Mouse (Mus musculus): ENCODE data around the gene Serp2. TPM values are rescaled to one million over a fixed set of nuclear protein-coding genes. Genes with fewer than 3 reads are reported as not detected.

The Serp2 gene
- polyA plus RNA-seq, 1 experiment from 2014 or later: 23.3 TPM

DNA sequence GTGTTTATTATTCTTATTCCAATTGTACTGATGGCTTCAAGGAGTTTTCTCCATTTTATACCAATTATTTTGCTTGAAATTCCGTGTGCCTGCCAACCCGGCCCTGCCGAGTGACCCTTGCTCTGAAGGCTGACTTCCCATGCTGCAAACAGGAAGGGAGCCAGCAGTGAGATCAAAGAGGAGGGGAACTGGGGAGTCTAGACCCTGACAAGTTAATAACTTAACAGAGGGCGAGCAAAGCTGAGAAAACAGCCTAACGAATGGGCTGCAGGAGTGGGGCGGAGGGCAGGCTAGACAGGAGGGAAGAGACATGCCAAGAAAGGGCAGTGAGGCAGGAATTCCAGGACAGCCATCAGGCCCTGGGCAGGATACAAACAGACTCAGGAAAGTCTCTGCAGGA, 19.8 kb downstream of the Serp2 start:
- ATAC-seq (ENCODE audit: insufficient number of reproducible peaks, insufficient read depth, low FRiP score, low TSS enrichment): no peak
- peaks cover 23% of the 10 kb centered on the region for H3K4me1 ChIP-seq
- no peaks in the 10 kb centered on the region for H3K27me3 ChIP-seq
- no peaks in the 10 kb centered on the region for H3K9me3 ChIP-seq
- 16% methylated on average over 6 of the region's 6 CpGs for WGBS
- no peak overlapping the region for H3K9ac ChIP-seq
- H3K4me2 ChIP-seq (replicated peaks): no peak overlapping the region
- H3K36me3 ChIP-seq: no peaks in the 10 kb centered on the region
- no peak overlapping the region for H3K4me3 ChIP-seq
- H3K27ac ChIP-seq: peak overlapping the region; percentile 54; the same call in 1 of the 2 replicates

GRCm38 (mm10) chr14:76535096-76535495, 21.6 kb downstream of the Serp2 start:
- H3K4me1 ChIP-seq: peaks cover 23% of the 10 kb centered on the region

DNA sequence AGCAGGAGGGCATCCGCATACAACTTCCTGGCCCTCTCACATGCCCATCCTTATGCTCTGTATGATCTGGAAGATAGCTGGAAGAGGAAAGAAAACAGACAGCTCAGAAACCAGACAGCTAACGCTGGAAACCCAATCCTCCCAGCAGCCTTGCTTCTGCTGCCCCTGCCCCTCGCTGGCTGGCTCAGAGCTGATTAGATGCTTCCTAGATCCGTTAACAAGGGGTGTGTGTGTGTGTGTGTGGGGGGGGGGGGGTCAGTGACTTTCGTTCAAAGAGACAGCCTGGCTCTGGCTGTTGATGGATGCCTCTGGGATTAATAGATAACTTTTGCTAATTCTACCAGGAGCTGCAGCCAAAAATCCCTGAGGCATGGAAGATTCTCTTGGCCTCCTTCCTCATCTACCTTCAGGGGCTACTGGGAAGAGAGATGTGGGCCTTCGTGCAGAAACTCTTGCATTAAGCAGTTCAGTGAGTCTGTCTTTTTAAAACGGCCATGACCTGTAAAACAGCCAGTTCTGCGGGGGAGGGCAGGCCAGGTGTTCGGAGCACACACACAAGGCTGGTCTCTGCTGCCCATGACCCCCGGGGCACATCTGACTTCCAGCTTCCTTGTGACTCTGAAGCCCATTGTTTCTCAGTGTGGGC, 23.4 kb downstream of the Serp2 start:
- Histone ChIP-seq H3K4me2 (replicated peaks) (peak overlapping the region; percentile 42), H3K36me3 (no peaks in the 10 kb centered on the region), H3K9ac (no peak overlapping the region), H3K4me3 (0 out of 2 replicates have a peak overlapping the region, but pooled peaks have one; percentile 8), H3K9me3 (no peaks in the 10 kb centered on the region), H3K27me3 (no peaks in the 10 kb centered on the region), H3K4me1 (peaks cover 36% of the 10 kb centered on the region), H3K27ac (peak overlapping the region; percentile 74)
- WGBS: 8% methylated on average over 10 of the region's 10 CpGs
- 0 out of 2 replicates have a peak, but pooled peaks have one; percentile 31 for ATAC-seq (ENCODE audit: insufficient number of reproducible peaks, insufficient read depth, low FRiP score, low TSS enrichment)

More at GRCm38 (mm10) chr14:76535096-76535495, 21.6 kb downstream of the Serp2 start:
- Histone ChIP-seq H3K27me3 (no peaks in the 10 kb centered on the region), H3K36me3 (no peaks in the 10 kb centered on the region), H3K9ac (no peak overlapping the region), H3K27ac (no peak overlapping the region), H3K9me3 (no peaks in the 10 kb centered on the region), H3K4me2 (replicated peaks) (no peak overlapping the region), H3K4me3 (no peak overlapping the region)
- 85% methylated on average over 1 of the region's 1 CpGs for WGBS
- no peak for ATAC-seq (ENCODE audit: insufficient number of reproducible peaks, insufficient read depth, low FRiP score, low TSS enrichment)

DNA sequence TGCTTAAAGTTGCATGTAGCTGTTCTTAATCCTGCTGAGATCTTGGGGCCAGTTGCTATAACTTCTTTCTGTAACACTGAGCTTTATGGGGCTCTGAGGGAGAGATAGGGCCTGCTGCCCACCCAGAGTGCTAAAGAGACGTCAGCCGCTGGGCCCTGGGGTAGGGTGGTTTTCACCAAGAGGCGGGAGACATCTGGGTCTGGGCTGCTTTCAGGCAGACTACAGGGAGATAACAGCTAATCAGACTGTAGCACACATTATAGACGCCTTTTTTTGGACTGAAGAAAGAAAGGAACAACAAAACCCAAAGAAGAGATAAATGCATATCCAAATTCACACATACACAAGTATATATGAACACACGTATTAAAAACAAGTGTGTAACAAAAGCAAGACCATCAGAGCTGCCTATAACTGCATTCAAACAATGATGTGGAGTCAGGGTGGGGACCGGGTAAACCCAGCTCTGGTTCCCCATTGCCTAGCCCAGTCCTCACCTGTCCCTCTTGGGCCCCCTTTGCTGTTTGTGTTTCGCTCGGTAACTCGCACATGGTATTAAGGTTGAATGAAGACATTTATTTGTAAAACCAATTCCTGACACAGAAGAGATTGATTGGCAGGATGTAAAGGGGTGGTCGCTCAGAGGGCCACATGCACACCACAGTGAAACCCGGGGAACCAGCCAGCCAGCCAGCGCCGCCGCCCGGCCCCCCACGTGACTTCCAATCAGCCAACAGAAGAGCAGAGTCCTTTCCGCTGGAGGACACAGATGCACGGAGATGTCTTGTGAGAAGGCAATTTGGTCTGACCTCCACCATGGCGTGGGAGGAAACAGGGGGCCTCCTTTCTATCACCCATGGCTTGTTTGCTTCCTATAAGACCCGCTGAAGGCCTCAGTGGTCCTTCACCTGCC, 24.2 kb downstream of the Serp2 start:
- H3K36me3 ChIP-seq: no peaks in the 10 kb centered on the region
- ATAC-seq (ENCODE audit: insufficient number of reproducible peaks, insufficient read depth, low FRiP score, low TSS enrichment): 0 out of 2 replicates have a peak, but pooled peaks have one; percentile 62
- H3K27ac ChIP-seq: peak overlapping the region; percentile 74
- H3K4me1 ChIP-seq: peaks cover 44% of the 10 kb centered on the region
- no peaks in the 10 kb centered on the region for H3K27me3 ChIP-seq
- 0 out of 2 replicates have a peak overlapping the region, but pooled peaks have one; percentile 8 for H3K4me3 ChIP-seq
- WGBS: 26% methylated on average over 20 of the region's 20 CpGs
- H3K4me2 ChIP-seq (replicated peaks): peak overlapping the region; percentile 42
- no peaks in the 10 kb centered on the region for H3K9me3 ChIP-seq
- H3K9ac ChIP-seq: no peak overlapping the region

DNA sequence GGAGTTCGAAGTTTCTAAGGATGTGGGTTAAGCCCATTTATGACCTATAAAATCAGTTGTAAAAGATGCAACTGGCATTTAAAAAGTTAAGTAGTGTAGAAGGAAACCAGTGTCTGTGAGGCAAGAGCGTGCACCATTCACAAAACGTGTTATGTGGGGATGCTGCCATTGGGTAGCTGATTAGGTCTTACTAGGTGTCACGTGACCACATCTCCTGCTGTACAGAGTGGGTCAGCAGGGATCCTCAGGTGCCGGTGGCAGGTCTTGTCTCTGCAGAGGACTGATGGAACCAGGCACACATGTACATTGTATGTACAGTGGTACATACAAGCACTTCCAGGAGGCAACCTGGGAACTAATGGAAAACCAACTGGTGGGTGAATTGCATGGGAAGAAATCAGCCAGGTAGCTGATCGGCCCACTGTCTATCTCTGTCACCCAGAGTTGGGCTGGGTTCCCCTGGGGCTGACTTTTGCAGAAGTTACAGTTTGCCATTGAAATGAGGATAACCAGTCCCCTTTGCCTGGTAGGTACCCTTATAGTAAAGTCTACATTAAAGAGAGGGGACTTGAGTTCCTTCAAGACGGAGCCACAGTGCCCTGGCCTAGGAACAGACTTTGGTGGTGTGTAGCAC, 25.5 kb downstream of the Serp2 start:
- no peak overlapping the region for H3K4me2 ChIP-seq (replicated peaks)
- H3K4me1 ChIP-seq: peaks cover 53% of the 10 kb centered on the region
- H3K4me3 ChIP-seq: no peak overlapping the region
- H3K36me3 ChIP-seq: no peaks in the 10 kb centered on the region
- ATAC-seq (ENCODE audit: insufficient number of reproducible peaks, insufficient read depth, low FRiP score, low TSS enrichment): no peak
- no peak overlapping the region for H3K27ac ChIP-seq
- WGBS: 91% methylated on average over 7 of the region's 7 CpGs
- no peaks in the 10 kb centered on the region for H3K27me3 ChIP-seq
- no peaks in the 10 kb centered on the region for H3K9me3 ChIP-seq
- no peak overlapping the region for H3K9ac ChIP-seq

- Histone ChIP-seq H3K27me3 (no peaks in the 10 kb centered on the region), H3K4me1 (peaks cover 50% of the 10 kb centered on the region), H3K9ac (no peak overlapping the region), H3K9me3 (no peaks in the 10 kb centered on the region), H3K4me2 (replicated peaks) (no peak overlapping the region), H3K27ac (peak overlapping the region; percentile 76), H3K36me3 (no peaks in the 10 kb centered on the region), H3K4me3 (no peak overlapping the region)
- ATAC-seq (ENCODE audit: insufficient number of reproducible peaks, insufficient read depth, low FRiP score, low TSS enrichment): peak; percentile 30; the same call in 1 of the 2 replicates
- 7% methylated on average over 5 of the region's 5 CpGs for WGBS
Measured at GRCm38 (mm10) chr14:76528641-76529040, 28.0 kb downstream of the Serp2 start.

- H3K27ac ChIP-seq: peak overlapping the region; percentile 76
- no peak overlapping the region for H3K9ac ChIP-seq
- no peak overlapping the region for H3K4me3 ChIP-seq
- no peaks in the 10 kb centered on the region for H3K27me3 ChIP-seq
- no peak overlapping the region for H3K4me2 ChIP-seq (replicated peaks)
- WGBS: 46% methylated on average over 9 of the region's 9 CpGs
- no peaks in the 10 kb centered on the region for H3K9me3 ChIP-seq
- ATAC-seq (ENCODE audit: insufficient number of reproducible peaks, insufficient read depth, low FRiP score, low TSS enrichment): no peak
- peaks cover 42% of the 10 kb centered on the region for H3K4me1 ChIP-seq
- no peaks in the 10 kb centered on the region for H3K36me3 ChIP-seq
Measured at GRCm38 (mm10) chr14:76527758-76528313, 28.9 kb downstream of the Serp2 start.

DNA sequence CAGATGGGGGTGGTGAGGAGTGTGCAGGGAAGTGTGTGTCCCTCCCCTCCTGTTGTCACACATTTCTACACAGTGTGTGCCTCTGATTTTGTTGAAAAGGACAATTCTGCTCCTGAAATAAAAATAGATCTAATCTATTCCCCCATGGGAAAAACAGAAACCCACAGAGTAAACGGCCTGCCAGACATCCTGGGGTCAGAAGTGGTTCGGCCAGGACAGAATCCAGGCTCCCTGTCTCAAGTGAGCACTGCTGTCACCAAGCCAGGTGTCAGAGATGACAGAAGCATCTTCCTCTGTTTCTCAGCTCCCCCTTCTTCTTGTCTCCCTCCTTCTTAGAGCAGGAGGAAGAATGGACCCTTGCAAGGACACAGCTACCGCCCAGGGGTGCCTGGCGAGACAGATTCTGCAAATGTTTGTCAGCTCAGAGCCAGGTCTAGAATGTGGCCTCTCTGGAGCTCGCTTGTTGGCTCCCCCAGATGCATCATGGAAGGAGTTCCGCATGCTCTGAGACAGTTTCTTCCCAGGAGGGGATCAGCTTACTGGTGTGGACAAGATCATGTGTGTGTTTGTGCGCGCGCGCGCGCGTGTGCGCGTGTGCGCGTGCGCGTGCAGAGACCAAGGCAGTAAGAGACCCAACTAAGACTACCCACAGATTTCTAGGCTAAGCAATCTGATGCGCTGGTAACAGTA, 29.5 kb downstream of the Serp2 start:
- no peak overlapping the region for H3K9ac ChIP-seq
- H3K4me2 ChIP-seq (replicated peaks): no peak overlapping the region
- H3K27me3 ChIP-seq: no peaks in the 10 kb centered on the region
- peak; percentile 38; the same call in 1 of the 2 replicates for ATAC-seq (ENCODE audit: insufficient number of reproducible peaks, insufficient read depth, low FRiP score, low TSS enrichment)
- peaks cover 35% of the 10 kb centered on the region for H3K4me1 ChIP-seq
- no peaks in the 10 kb centered on the region for H3K9me3 ChIP-seq
- H3K4me3 ChIP-seq: no peak overlapping the region
- WGBS: 80% methylated on average over 20 of the region's 20 CpGs
- H3K27ac ChIP-seq: peak overlapping the region; percentile 76
- no peaks in the 10 kb centered on the region for H3K36me3 ChIP-seq

DNA sequence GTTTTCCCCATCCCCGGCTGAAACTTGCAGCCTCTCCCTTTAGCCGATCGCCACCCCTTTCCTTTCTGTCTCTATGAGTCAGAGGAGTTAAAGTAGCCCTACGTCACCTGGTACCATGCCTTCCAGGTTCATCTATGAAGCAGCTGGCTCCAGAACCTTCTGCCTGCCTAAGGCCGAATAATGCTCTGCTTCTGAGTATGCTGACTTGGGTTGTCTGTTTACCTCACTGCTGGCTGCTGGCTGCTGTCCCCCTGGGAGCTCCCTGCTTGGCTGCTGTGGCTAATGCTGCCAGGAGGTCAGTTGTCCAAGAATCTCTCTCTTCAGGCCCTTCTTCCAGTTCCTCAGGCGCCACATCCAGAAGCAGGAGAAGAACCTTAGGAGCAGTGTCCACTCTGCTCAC, 30.2 kb downstream of the Serp2 start:
- peak overlapping the region; percentile 76; the same call in 1 of the 2 replicates for H3K27ac ChIP-seq
- 76% methylated on average over 6 of the region's 6 CpGs for WGBS

DNA sequence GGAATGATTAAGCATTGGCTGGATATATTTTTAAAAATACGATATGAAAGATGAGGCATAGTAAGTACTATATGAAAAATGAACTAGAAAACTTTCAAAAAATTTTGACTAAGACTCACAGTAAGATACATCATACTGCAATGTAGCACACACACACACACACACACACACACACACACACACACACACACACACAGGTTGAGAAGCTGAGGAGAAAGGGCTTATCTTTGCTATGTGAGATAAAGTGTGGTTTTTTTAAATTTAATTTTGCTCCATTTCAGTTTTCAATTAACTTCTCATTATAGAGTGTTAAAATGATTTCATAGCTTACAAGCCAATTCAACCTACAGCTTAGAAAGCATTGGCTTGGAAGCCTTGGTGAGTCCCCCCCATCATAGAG, 33.3 kb downstream of the Serp2 start:
- Histone ChIP-seq H3K4me3 (no peak overlapping the region), H3K27ac (no peak overlapping the region), H3K4me1 (peaks cover 22% of the 10 kb centered on the region), H3K27me3 (no peaks in the 10 kb centered on the region), H3K9me3 (no peaks in the 10 kb centered on the region), H3K36me3 (no peaks in the 10 kb centered on the region), H3K4me2 (replicated peaks) (no peak overlapping the region), H3K9ac (no peak overlapping the region)
- no peak for ATAC-seq (ENCODE audit: insufficient number of reproducible peaks, insufficient read depth, low FRiP score, low TSS enrichment)
- WGBS: 100% methylated on average over 1 of the region's 1 CpGs

More for the DNA sequence above, 30.2 kb downstream of the Serp2 start:
- Histone ChIP-seq H3K36me3 (no peaks in the 10 kb centered on the region), H3K4me3 (no peak overlapping the region), H3K4me1 (peaks cover 34% of the 10 kb centered on the region), H3K4me2 (replicated peaks) (no peak overlapping the region), H3K9me3 (no peaks in the 10 kb centered on the region), H3K27me3 (no peaks in the 10 kb centered on the region), H3K9ac (no peak overlapping the region)
- no peak for ATAC-seq (ENCODE audit: insufficient number of reproducible peaks, insufficient read depth, low FRiP score, low TSS enrichment)

GRCm38 (mm10) chr14:76521308-76521707, 35.4 kb downstream of the Serp2 start:
- ATAC-seq (ENCODE audit: insufficient number of reproducible peaks, insufficient read depth, low FRiP score, low TSS enrichment): no peak
- no peak overlapping the region for H3K4me3 ChIP-seq
- no peaks in the 10 kb centered on the region for H3K27me3 ChIP-seq
- H3K4me1 ChIP-seq: peaks cover 1% of the 10 kb centered on the region
- H3K9ac ChIP-seq: no peak overlapping the region
- H3K36me3 ChIP-seq: no peaks in the 10 kb centered on the region
- WGBS: 88% methylated on average over 3 of the region's 3 CpGs
- no peaks in the 10 kb centered on the region for H3K9me3 ChIP-seq
- H3K27ac ChIP-seq: no peak overlapping the region
- H3K4me2 ChIP-seq (replicated peaks): no peak overlapping the region

Measured in embryonic facial prominence, embryonic 12.5 days (tissue).